Mouse (Mus musculus) liver, embryonic 14.5 days (tissue): ENCODE data around the gene E2f1.

Experiments
- CTCF ChIP-seq: IDR thresholded peaks from 2 replicates; pipeline ENCODE4 v1.5.1; 2016; ENCODE audit warnings: antibody characterized with exemption, low read depth, control low read depth
- EP300 ChIP-seq: IDR thresholded peaks from 2 replicates; pipeline ENCODE4 v1.6.1; 2016; ENCODE audit warnings: antibody characterized with exemption, low read depth

DNA sequence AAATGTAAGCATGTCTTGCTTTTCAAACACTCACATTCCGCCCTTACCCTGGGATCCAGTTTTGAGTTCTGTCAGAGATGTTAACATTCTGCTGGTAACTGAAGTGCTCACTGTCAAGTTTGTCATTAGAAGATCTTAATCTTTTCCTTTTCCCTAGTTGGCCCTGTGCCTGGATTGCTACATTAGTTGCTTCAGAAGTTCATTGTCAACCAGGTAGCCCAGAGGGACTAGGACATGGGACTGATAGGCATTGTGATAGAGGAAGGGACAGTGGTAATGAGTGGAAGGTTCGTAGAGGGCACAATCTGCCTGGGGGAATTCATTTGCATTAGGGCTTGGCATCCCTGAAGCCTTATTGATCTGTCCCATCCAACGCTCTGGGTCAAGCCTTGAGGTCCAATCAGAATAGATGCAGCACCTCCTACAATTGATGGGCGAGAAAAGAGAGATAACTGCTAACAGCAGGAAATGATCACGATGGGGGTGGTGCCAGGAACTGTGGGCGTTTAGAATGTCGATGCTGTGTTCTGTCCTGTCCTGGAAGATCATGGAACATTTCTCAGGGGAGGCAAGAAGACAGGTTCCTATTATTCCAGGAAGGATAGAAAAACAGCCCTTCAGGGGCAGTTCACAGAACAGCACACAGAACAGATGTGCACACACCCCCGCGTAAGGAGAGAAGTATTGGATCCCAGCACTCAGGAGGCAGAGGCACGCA lies 39.5 kb upstream of the E2f1 start:
- TF ChIP-seq CTCF, result no peak
- TF ChIP-seq EP300, result no peak
